Comparison of ENCODE assay signal across 8 mouse cellular contexts in the genomic region with DNA sequence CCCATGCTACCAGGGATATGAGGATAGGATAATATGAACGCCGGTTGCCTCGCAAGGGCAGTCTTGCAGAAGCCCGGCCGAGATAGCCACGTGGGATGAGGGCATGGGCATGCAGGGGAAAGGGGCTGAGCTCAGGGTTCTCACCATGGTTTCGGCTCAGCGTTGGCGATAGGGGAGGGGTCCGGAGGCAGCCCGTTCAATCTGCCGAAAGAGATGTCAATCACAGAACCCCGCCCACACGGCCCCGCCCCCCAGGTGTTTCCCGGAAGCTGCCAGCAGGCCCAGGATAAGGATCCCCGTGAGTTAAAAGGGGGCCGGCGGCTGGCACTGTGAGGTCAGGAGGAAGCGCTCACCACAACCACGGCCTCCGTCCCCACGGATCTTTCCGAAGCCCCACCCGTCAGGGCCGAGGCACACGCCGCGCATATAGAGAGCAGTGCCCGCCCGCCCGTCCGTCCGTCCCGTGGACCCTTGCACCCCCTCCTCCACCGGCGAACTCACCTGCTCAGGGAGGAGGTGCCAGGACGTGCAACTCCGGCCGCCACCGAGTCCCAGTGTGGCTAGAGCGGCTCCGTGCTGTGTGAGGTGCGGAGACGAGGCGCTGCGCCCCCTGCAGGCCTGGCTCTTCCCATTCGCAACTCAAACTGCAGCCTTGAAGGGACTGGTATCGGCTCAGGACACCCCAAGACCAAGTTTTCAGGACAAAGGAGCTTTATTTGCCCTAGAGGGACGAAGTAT. TPM values are rescaled to one million over a fixed set of nuclear protein-coding genes. Genes with fewer than 3 reads are reported as not detected.
DNase-seq lines count a peak whose midpoint lies in the region; ATAC-seq and TF ChIP-seq lines count a peak whose summit lies in the region.

Rabggta (minus strand) TSS at position 564 of the 738 bp plus-strand sequence.

- peaks cover 29 to 38% of the 10 kb centered on the region in 2 experiments for H3K36me3 ChIP-seq in CH12.LX (replicated peaks in 1 of 2; ENCODE audit: control insufficient read depth in 1 of 2, insufficient read depth in 1 of 2, low read length in 1 of 2)
- peaks cover 19% of the 10 kb centered on the region for H3K36me3 ChIP-seq in forebrain, embryonic 12.5 days (replicated peaks)
- peaks cover 8% of the 10 kb centered on the region for H3K36me3 ChIP-seq in heart, postnatal 0 days (replicated peaks; ENCODE audit: control insufficient read depth, insufficient read depth, low read length)
- H3K36me3 ChIP-seq in liver, embryonic 16.5 days (ENCODE audit: control insufficient read depth, insufficient read depth) = no peaks in the 10 kb centered on the region; the same call in 1 of the 2 replicates
- H3K36me3 ChIP-seq in neural tube, embryonic 13.5 days = peaks cover 29% of the 10 kb centered on the region
- H3K36me3 ChIP-seq in testis, adult 2 months (ENCODE audit: control insufficient read depth, insufficient read depth, low read length) = no peaks in the 10 kb centered on the region

- DNase-seq in CH12.LX (ENCODE audit: extremely low read depth) = peak; percentile 91
- DNase-seq in c-Kit-positive CD71-positive TER-119-negative erythroid progenitor cells, embryonic 14.5 days (ENCODE audit: low read depth) = peak; percentile 92
- DNase-seq in heart, postnatal 0 days (ENCODE audit: low spot score) = peak; percentile 87
- DNase-seq in kidney, postnatal 4 days = peak; percentile 97

- in situ Hi-C loops in CH12.LX (cut with MboI; ENCODE audit: low pct_ligation_motif_present, low pct_unique_long_range_greater_than_20kb, low sequenced_read_pairs) = no loop called here

- no peaks in the 10 kb centered on the region for H3K79me2 ChIP-seq in CH12.LX (replicated peaks; ENCODE audit: control insufficient read depth, extremely low read depth, insufficient read depth, poor library complexity, severe bottlenecking)

- H3K4me3 ChIP-seq in CH12.LX (replicated peaks in 1 of 3; ENCODE audit: low read depth in 2 of 3, low read length in 2 of 3, poor library complexity in 1 of 3) = peak within 1 kb of the TSS; percentile 44 to 84 (median 65)
- H3K4me3 ChIP-seq in forebrain, embryonic 12.5 days (replicated peaks) = peak within 1 kb of the TSS; percentile 80
- peak within 1 kb of the TSS; percentile 80 for H3K4me3 ChIP-seq in heart, postnatal 0 days (ENCODE audit: low read depth, low read length)
- peak within 1 kb of the TSS; percentile 77 for H3K4me3 ChIP-seq in liver, embryonic 16.5 days (ENCODE audit: low read depth, low read length)
- H3K4me3 ChIP-seq in neural tube, embryonic 13.5 days = peak within 1 kb of the TSS; percentile 70
- H3K4me3 ChIP-seq in testis, adult 2 months (ENCODE audit: control insufficient read depth, low read depth, low read length) = peak within 1 kb of the TSS; percentile 92

- H3K9ac ChIP-seq in CH12.LX (ENCODE audit: insufficient read depth, low read depth) = peak within 1 kb of the TSS; percentile 62
- peak within 1 kb of the TSS; percentile 67 for H3K9ac ChIP-seq in forebrain, embryonic 12.5 days
- H3K9ac ChIP-seq in heart, postnatal 0 days (replicated peaks; ENCODE audit: low read depth, low read length) = peak within 1 kb of the TSS; percentile 70
- H3K9ac ChIP-seq in liver, embryonic 16.5 days (ENCODE audit: low read depth, low read length) = peak within 1 kb of the TSS; percentile 73
- peak within 1 kb of the TSS; percentile 80 for H3K9ac ChIP-seq in neural tube, embryonic 13.5 days

- H3K4me2 ChIP-seq in CH12.LX (ENCODE audit: insufficient read depth, low read depth, poor library complexity, severe bottlenecking) = peak within 1 kb of the TSS; percentile 58
- peak within 1 kb of the TSS; percentile 65 for H3K4me2 ChIP-seq in forebrain, embryonic 12.5 days
- peak within 1 kb of the TSS; percentile 68 for H3K4me2 ChIP-seq in heart, postnatal 0 days (ENCODE audit: low read depth, low read length)
- H3K4me2 ChIP-seq in liver, embryonic 16.5 days (ENCODE audit: low read depth, low read length) = peak within 1 kb of the TSS; percentile 80
- peak within 1 kb of the TSS; percentile 59 for H3K4me2 ChIP-seq in neural tube, embryonic 13.5 days

- no peak for TF ChIP-seq EP300 in CH12.LX (IDR thresholded peaks at IDR 0.05; ENCODE audit: low read length)
- no peak for TF ChIP-seq EP300 in heart, postnatal 0 days (IDR thresholded peaks at IDR 0.05; ENCODE audit: low read depth)

- ATAC-seq in forebrain, embryonic 12.5 days (ENCODE audit: low FRiP score) = peak; percentile 96
- peak; percentile 92 for ATAC-seq in heart, postnatal 0 days (ENCODE audit: insufficient read depth, low read depth)
- ATAC-seq in liver, embryonic 16.5 days (ENCODE audit: low read depth) = peak; percentile 92
- ATAC-seq in neural tube, embryonic 13.5 days (ENCODE audit: low read depth) = peak; percentile 98

- WGBS in forebrain, embryonic 12.5 days = under 1% methylated on average over 50 of the region's 50 CpGs
- under 1% methylated on average over 49 of the region's 50 CpGs for WGBS in heart, postnatal 0 days
- under 1% methylated on average over 50 of the region's 50 CpGs for WGBS in liver, embryonic 16.5 days (ENCODE audit: insufficient replicate concordance)
- WGBS in neural tube, embryonic 13.5 days = under 1% methylated on average over 50 of the region's 50 CpGs

- TF ChIP-seq RAD21 in CH12.LX (IDR thresholded peaks at IDR 0.05; ENCODE audit: low read depth, low read length) = no peak

- TF ChIP-seq POLR2A in CH12.LX (IDR thresholded peaks at IDR 0.05; ENCODE audit: low read depth, low read length) = peak; percentile 75
- peak; percentile 39 for TF ChIP-seq POLR2A in testis, adult 2 months (IDR thresholded peaks at IDR 0.05; ENCODE audit: control insufficient read depth, low read depth, low read length)

- H3K27me3 ChIP-seq in CH12.LX (replicated peaks) = peaks cover 12% of the 10 kb centered on the region
- no peaks in the 10 kb centered on the region for H3K27me3 ChIP-seq in forebrain, embryonic 12.5 days
- H3K27me3 ChIP-seq in heart, postnatal 0 days (ENCODE audit: control insufficient read depth, insufficient read depth, low read length) = no peaks in the 10 kb centered on the region
- no peaks in the 10 kb centered on the region for H3K27me3 ChIP-seq in liver, embryonic 16.5 days (ENCODE audit: control insufficient read depth, insufficient read depth, low read depth, low read length)
- H3K27me3 ChIP-seq in neural tube, embryonic 13.5 days = no peaks in the 10 kb centered on the region
- H3K27me3 ChIP-seq in testis, adult 2 months (ENCODE audit: control insufficient read depth, insufficient read depth, low read length) = no peaks in the 10 kb centered on the region

- peak within 1 kb of the TSS; percentile 70 for H3K27ac ChIP-seq in CH12.LX (ENCODE audit: insufficient read depth, low read depth)
- H3K27ac ChIP-seq in forebrain, embryonic 12.5 days = peak within 1 kb of the TSS; percentile 84
- H3K27ac ChIP-seq in heart, postnatal 0 days (ENCODE audit: low read depth) = peak within 1 kb of the TSS; percentile 75
- peak within 1 kb of the TSS; percentile 76 for H3K27ac ChIP-seq in liver, embryonic 16.5 days (ENCODE audit: low read length)
- peak within 1 kb of the TSS; percentile 89 for H3K27ac ChIP-seq in neural tube, embryonic 13.5 days (replicated peaks)
- peak within 1 kb of the TSS; percentile 32; the same call in 1 of the 2 replicates for H3K27ac ChIP-seq in testis, adult 2 months (ENCODE audit: control insufficient read depth, insufficient read depth, low read depth, low read length)

- no peaks in the 10 kb centered on the region for H3K9me3 ChIP-seq in CH12.LX (replicated peaks; ENCODE audit: low read length)
- no peaks in the 10 kb centered on the region for H3K9me3 ChIP-seq in forebrain, embryonic 12.5 days
- H3K9me3 ChIP-seq in heart, postnatal 0 days (replicated peaks; ENCODE audit: control insufficient read depth, low read length) = no peaks in the 10 kb centered on the region
- H3K9me3 ChIP-seq in liver, embryonic 16.5 days (replicated peaks; ENCODE audit: control insufficient read depth, low read length) = no peaks in the 10 kb centered on the region
- H3K9me3 ChIP-seq in neural tube, embryonic 13.5 days = no peaks in the 10 kb centered on the region

- dilution Hi-C loops in CH12.LX (cut with MboI; ENCODE audit: extremely low pct_ligation_motif_present, extremely low pct_unique_long_range_greater_than_20kb, low sequenced_read_pairs) = no loop called here

- H3K4me1 ChIP-seq in CH12.LX (ENCODE audit: control insufficient read depth in 1 of 2, insufficient read depth in 2 of 2) = peaks cover 15 to 40% of the 10 kb centered on the region in 2 experiments
- peaks cover 8% of the 10 kb centered on the region for H3K4me1 ChIP-seq in forebrain, embryonic 12.5 days
- no peaks in the 10 kb centered on the region; the same call in 1 of the 2 replicates for H3K4me1 ChIP-seq in heart, postnatal 0 days (ENCODE audit: control insufficient read depth, insufficient read depth)
- H3K4me1 ChIP-seq in liver, embryonic 16.5 days (ENCODE audit: control insufficient read depth, low read depth, low read length) = peaks cover 29% of the 10 kb centered on the region
- peaks cover 16% of the 10 kb centered on the region for H3K4me1 ChIP-seq in neural tube, embryonic 13.5 days (replicated peaks)
- peaks cover 4% of the 10 kb centered on the region for H3K4me1 ChIP-seq in testis, adult 2 months (ENCODE audit: control insufficient read depth, insufficient read depth, low read length)

- peak; percentile 46 to 90 for TF ChIP-seq CTCF in CH12.LX (conservative IDR thresholded peaks at IDR 0.05 in 1 of 2, IDR thresholded peaks at IDR 0.05 in 1 of 2; ENCODE audit: low read depth in 2 of 2, low read length in 2 of 2)
- peak; percentile 90 for TF ChIP-seq CTCF in heart, postnatal 0 days (IDR thresholded peaks at IDR 0.05; ENCODE audit: low read depth)
- peak; percentile 97 for TF ChIP-seq CTCF in testis, adult 2 months (IDR thresholded peaks at IDR 0.05; ENCODE audit: control insufficient read depth, insufficient read depth, insufficient replicate concordance, low read depth, low read length)

TF ChIP-seq in CH12.LX, 34 proteins besides CTCF, POLR2A, EP300 and RAD21 (continues in another document):
- TF ChIP-seq ZKSCAN1 (IDR thresholded peaks at IDR 0.05; ENCODE audit: borderline replicate concordance, low read depth, low read length) (no peak), USF1 (IDR thresholded peaks at IDR 0.05; ENCODE audit: low read depth, low read length) (peak; percentile 21), MAX (IDR thresholded peaks at IDR 0.05; ENCODE audit: low read length) (peak; percentile 87), TCF12 (IDR thresholded peaks at IDR 0.05; ENCODE audit: low read depth, low read length) (peak; percentile 92)

RNA-seq across cellular contexts. Expression of gene Rabggta, which starts in this region (rescaled TPM):
- total RNA-seq in CH12.LX (2012; rRNA removed) (19.1 and 21.9 TPM in 2 replicates), CH12.LX (2014; rRNA removed) (12.0 and 16.2 TPM in 2 replicates)
- 12.8 and 13.9 TPM in 2 replicates for polyA plus RNA-seq in CH12.LX (2012; ENCODE audit: insufficient read length, low read depth)
- 32.1 and 34.0 TPM in 2 replicates for polyA plus RNA-seq in forebrain, embryonic 12.5 days (2016; fragmentation: Nextera tagmentation; extraction: Ambion mirVana)
- 35.6 and 36.8 TPM in 2 replicates for total RNA-seq in heart, postnatal 0 days (2014; rRNA removed; ENCODE audit: low replicate concordance)
- 20.8 and 21.8 TPM in 2 replicates for polyA plus RNA-seq in heart, postnatal 0 days (2015; fragmentation: Nextera tagmentation; extraction: Ambion mirVana)
- 11.3 and 12.4 TPM in 2 replicates for polyA plus RNA-seq in liver, embryonic 16.5 days (2015; fragmentation: Nextera tagmentation; extraction: Ambion mirVana)
- polyA plus RNA-seq in neural tube, embryonic 13.5 days (2015; fragmentation: Nextera tagmentation; extraction: Ambion mirVana) = 50.6 and 53.2 TPM in 2 replicates
- 40.9 and 41.4 TPM in 2 replicates for polyA plus RNA-seq in testis, adult 2 months (2012; rRNA removed)

Comparison
In these comparisons a context has a peak if more than half of its experiments do, and no peak if none do; other contexts are left out.
1. Peak in every context shown above with its lines: DNase-seq, ATAC-seq, H3K4me3 ChIP-seq and H3K27ac ChIP-seq.
2. H3K27ac ChIP-seq: peak in every context shown above with its lines; median percentile 89 in neural tube, embryonic 13.5 days; 84 in forebrain, embryonic 12.5 days; 76 in liver, embryonic 16.5 days; 75 in heart, postnatal 0 days; 70 in CH12.LX; 32 in testis, adult 2 months.